Mouse (Mus musculus) MEL (cell line): Measurements from ENCODE around the gene Cyp51.

Experiments
- CTCF ChIP-seq, 3 experiments: IDR thresholded peaks in 2 of 3; conservative IDR thresholded peaks in 1 of 3; 2 replicates each; pipeline ENCODE4 v1.5.1; 2011 to 2012; ENCODE audit warnings: low read length in 3 of 3, low read depth in 2 of 3, mild to moderate bottlenecking in 2 of 3, improper control_type of control experiment in 1 of 3, inconsistent platforms in 1 of 3, mixed read lengths in 1 of 3, moderate library complexity in 1 of 3; ENCODE audit not compliant: control insufficient read depth in 1 of 3, insufficient read depth in 1 of 3, poor library complexity in 1 of 3, severe bottlenecking in 1 of 3
- MXI1 ChIP-seq: IDR thresholded peaks from 2 replicates; pipeline ENCODE4 v1.6.1; 2011; ENCODE audit warnings: mild to moderate bottlenecking, low read depth, low read length, improper control_type of control experiment

DNA sequence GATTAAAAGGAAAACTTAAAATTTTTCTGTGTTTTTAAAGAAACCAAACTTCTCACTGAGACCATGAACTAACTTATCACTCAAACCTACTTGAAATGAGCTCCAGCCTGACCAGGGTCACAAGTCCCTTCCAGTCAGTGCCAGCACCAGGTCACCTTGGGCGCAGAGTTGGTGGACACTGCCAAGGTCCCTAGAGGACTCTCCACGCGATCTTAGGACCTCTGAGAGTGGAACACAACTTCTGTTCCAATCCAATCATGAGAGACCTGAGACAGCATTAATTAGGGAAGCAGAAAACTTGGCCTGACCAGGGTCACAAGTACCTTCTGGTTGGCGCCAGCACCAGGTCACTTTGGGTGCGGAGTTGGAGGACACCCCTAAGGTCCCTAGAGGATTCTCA lies 10.1 kb downstream of the Cyp51 start:
- TF ChIP-seq CTCF (IDR thresholded peaks at IDR 0.05 in 2 of 3, conservative IDR thresholded peaks at IDR 0.05 in 1 of 3; ENCODE audit: control insufficient read depth in 1 of 3, insufficient read depth in 1 of 3, low read depth in 2 of 3, low read length in 3 of 3, poor library complexity in 1 of 3, severe bottlenecking in 1 of 3) = no peak
- no peak for TF ChIP-seq MXI1
